Mouse (Mus musculus) lung, postnatal 0 days (tissue): Measurements from ENCODE around the gene Wdr47. TPM values are rescaled to one million over a fixed set of nuclear protein-coding genes. Genes with fewer than 3 reads are reported as not detected.

Experiments used
- ATAC-seq: fragments of 200-750 bp; cut with Nextera tagmentation; 2 replicates; pipeline ENCODE4 v1.8.0; 2017; ENCODE audit warnings: moderate library complexity
- DNase-seq: peaks from one replicate; pipeline ENCODE4 v3.0.0-alpha.2; 2016; ENCODE audit warnings: low spot score
- H3K27ac ChIP-seq: fragments of 300-500 bp; sonication (generic); 2 replicates; pipeline ENCODE4 v1.5.1; 2014; ENCODE audit warnings: antibody characterized with exemption, mild to moderate bottlenecking, low read length, mixed read lengths
- H3K27me3 ChIP-seq: fragments of 300-500 bp; sonication (generic); replicated peaks from 2 replicates; pipeline ENCODE4 v1.6.1; 2014; ENCODE audit warnings: low read length, mixed read lengths; ENCODE audit not compliant: insufficient read depth
- H3K36me3 ChIP-seq: fragments of 300-500 bp; sonication (generic); 2 replicates; pipeline ENCODE4 v1.6.1; 2014; ENCODE audit warnings: low read length, mixed read lengths; ENCODE audit not compliant: insufficient read depth
- H3K4me1 ChIP-seq: fragments of 300-500 bp; sonication (generic); 2 replicates; pipeline ENCODE4 v1.6.1; 2014; ENCODE audit warnings: antibody characterized with exemption, low read depth, low read length, mixed read lengths; ENCODE audit not compliant: insufficient read depth
- H3K4me2 ChIP-seq: fragments of 300-500 bp; sonication (generic); replicated peaks from 2 replicates; pipeline ENCODE4 v1.6.1; 2014; ENCODE audit warnings: low read depth, mild to moderate bottlenecking, low read length, moderate library complexity, mixed read lengths
- H3K4me3 ChIP-seq: fragments of 300-500 bp; sonication (generic); 2 replicates; pipeline ENCODE4 v1.5.1; 2014; ENCODE audit warnings: low read depth, low read length
- H3K9ac ChIP-seq: fragments of 300-500 bp; sonication (generic); replicated peaks from 2 replicates; pipeline ENCODE4 v1.6.1; 2014; ENCODE audit warnings: low read depth, mild to moderate bottlenecking
- H3K9me3 ChIP-seq: fragments of 300-500 bp; sonication (generic); 2 replicates; pipeline ENCODE4 v1.6.1; 2016; ENCODE audit warnings: low read length, mixed read lengths
- CTCF ChIP-seq: IDR thresholded peaks from 2 replicates; pipeline ENCODE4 v1.5.1; 2016; ENCODE audit warnings: antibody characterized with exemption, mild to moderate bottlenecking
- EP300 ChIP-seq: IDR thresholded peaks from 2 replicates; pipeline ENCODE4 v1.6.1; 2016; ENCODE audit warnings: antibody characterized with exemption, mild to moderate bottlenecking, control low read depth
- WGBS: fragments of 180-500 bp; shearing (Covaris S2); extraction: QIAGEN DNeasy Blood & Tissue Kit; methylation state at CpG from one replicate; pipeline ENCODE4 v1.1.7; 2014; 5-methylcytosine and 5-hydroxymethylcytosine counted together
- polyA plus RNA-seq: library from polyadenylated mRNA; unstranded; fragments of >200 nt; fragmentation: Nextera tagmentation; extraction: Ambion mirVana; gene quantifications from 2 replicates; pipeline ENCODE4 v1.2.1, GENCODE M21; 2015

The Wdr47 gene
- 7.8 and 8.2 TPM in 2 replicates for polyA plus RNA-seq

DNA sequence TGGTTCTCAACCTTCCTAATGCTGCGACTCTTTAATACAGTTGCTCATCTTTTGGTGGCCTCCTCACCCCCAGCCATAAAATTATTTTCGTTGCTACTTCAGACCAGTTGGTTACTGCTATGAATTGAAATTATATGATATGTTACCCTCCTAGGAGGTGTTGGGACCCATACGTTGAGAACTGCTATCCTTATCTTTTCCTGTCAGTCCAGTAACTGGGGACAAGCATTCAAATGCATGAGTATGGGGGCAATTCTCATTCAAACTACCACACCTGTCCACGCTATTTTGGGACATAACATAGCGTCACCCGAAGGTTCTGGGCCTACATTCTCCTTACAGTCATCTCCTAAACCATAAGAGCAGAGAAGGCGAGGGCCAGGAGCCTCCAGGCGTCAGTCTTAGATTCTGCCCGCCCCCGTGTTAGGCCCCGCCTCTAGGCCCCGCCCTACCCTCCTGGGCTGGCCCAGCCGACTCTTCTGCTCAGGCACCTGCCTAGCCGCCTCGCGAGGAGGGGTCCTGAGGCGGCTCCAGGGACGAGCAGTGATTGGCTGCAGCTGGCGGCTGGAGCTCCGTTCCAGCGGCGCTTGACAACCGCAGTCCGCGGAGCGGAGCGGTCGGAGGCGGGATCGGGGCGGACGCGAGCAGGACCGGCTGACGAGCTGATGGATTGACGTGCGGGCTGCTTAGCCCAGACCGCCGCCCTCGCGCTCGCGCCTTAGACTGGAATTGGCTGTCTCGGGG, at the start of gene Wdr47:
Gene Wdr47 (plus strand): TSS at position 494 of the 744 bp plus-strand sequence.
- peak; percentile 100 for ATAC-seq
- TF ChIP-seq EP300 (no peak), CTCF (no peak)
- DNase-seq = peak; percentile 98
- Histone ChIP-seq H3K4me1 (no peaks in the 10 kb centered on the region), H3K9me3 (no peaks in the 10 kb centered on the region), H3K9ac (peak within 1 kb of the TSS; percentile 68), H3K27me3 (no peaks in the 10 kb centered on the region), H3K4me3 (peak within 1 kb of the TSS; percentile 92), H3K4me2 (peak within 1 kb of the TSS; percentile 97), H3K36me3 (no peaks in the 10 kb centered on the region), H3K27ac (peak within 1 kb of the TSS; percentile 76)
- WGBS = 5% methylated on average over 39 of the region's 44 CpGs

GRCm38 (mm10) chr3:108542299-108542698, 48.8 kb upstream of the Wdr47 start:
- no peak overlapping the region for H3K4me2 ChIP-seq
- DNase-seq (no peak), ATAC-seq (no peak)
- no peaks in the 10 kb centered on the region for H3K9me3 ChIP-seq
- WGBS = 69% methylated on average over 11 of the region's 11 CpGs
- H3K27me3 ChIP-seq = no peaks in the 10 kb centered on the region
- no peak overlapping the region for H3K9ac ChIP-seq
- H3K27ac ChIP-seq = no peak overlapping the region
- TF ChIP-seq CTCF (no peak), EP300 (no peak)
- H3K36me3 ChIP-seq = no peaks in the 10 kb centered on the region
- no peak overlapping the region for H3K4me3 ChIP-seq
- no peaks in the 10 kb centered on the region for H3K4me1 ChIP-seq

- peaks cover 8% of the 10 kb centered on the region; the same call in 1 of the 2 replicates for H3K36me3 ChIP-seq
- H3K27ac ChIP-seq = peak overlapping the region; percentile 93
- no peaks in the 10 kb centered on the region for H3K9me3 ChIP-seq
- H3K9ac ChIP-seq = peak overlapping the region; percentile 92
- H3K4me3 ChIP-seq = peak overlapping the region; percentile 82
- no peaks in the 10 kb centered on the region for H3K27me3 ChIP-seq
- peak overlapping the region; percentile 88 for H3K4me2 ChIP-seq
- DNase-seq = peak; percentile 58
- under 1% methylated on average over 36 of the region's 42 CpGs for WGBS
- ATAC-seq = peak; percentile 69
- no peaks in the 10 kb centered on the region for H3K4me1 ChIP-seq
- TF ChIP-seq CTCF (no peak), EP300 (no peak)
Measured at GRCm38 (mm10) chr3:108554111-108554561, 36.9 kb upstream of the Wdr47 start.

GRCm38 (mm10) chr3:108554587-108555312, 36.3 kb upstream of the Wdr47 start:
- WGBS = 18% methylated on average over 21 of the region's 22 CpGs
- ATAC-seq = peak; percentile 97
- H3K27me3 ChIP-seq = no peaks in the 10 kb centered on the region

GRCm38 (mm10) chr3:108557888-108558287, 33.2 kb upstream of the Wdr47 start:
- Histone ChIP-seq H3K4me1 (peaks cover 10% of the 10 kb centered on the region), H3K9me3 (no peaks in the 10 kb centered on the region), H3K36me3 (peaks cover 11% of the 10 kb centered on the region; the same call in 1 of the 2 replicates), H3K27ac (no peak overlapping the region), H3K9ac (no peak overlapping the region), H3K4me2 (no peak overlapping the region), H3K4me3 (no peak overlapping the region), H3K27me3 (no peaks in the 10 kb centered on the region)
- DNase-seq (peak; percentile 37), ATAC-seq (no peak)
- WGBS = 81% methylated on average over 4 of the region's 4 CpGs
- TF ChIP-seq EP300 (no peak), CTCF (no peak)

More at GRCm38 (mm10) chr3:108554587-108555312, 36.3 kb upstream of the Wdr47 start:
- no peaks in the 10 kb centered on the region for H3K9me3 ChIP-seq
- H3K4me1 ChIP-seq = no peaks in the 10 kb centered on the region
- H3K27ac ChIP-seq = peak overlapping the region; percentile 93
- TF ChIP-seq CTCF (peak; percentile 94), EP300 (peak; percentile 89)
- H3K4me2 ChIP-seq = peak overlapping the region; percentile 88
- H3K4me3 ChIP-seq = peak overlapping the region; percentile 82
- DNase-seq = peak; percentile 98
- peak overlapping the region; percentile 92 for H3K9ac ChIP-seq
- H3K36me3 ChIP-seq = peaks cover 11% of the 10 kb centered on the region; the same call in 1 of the 2 replicates

DNA sequence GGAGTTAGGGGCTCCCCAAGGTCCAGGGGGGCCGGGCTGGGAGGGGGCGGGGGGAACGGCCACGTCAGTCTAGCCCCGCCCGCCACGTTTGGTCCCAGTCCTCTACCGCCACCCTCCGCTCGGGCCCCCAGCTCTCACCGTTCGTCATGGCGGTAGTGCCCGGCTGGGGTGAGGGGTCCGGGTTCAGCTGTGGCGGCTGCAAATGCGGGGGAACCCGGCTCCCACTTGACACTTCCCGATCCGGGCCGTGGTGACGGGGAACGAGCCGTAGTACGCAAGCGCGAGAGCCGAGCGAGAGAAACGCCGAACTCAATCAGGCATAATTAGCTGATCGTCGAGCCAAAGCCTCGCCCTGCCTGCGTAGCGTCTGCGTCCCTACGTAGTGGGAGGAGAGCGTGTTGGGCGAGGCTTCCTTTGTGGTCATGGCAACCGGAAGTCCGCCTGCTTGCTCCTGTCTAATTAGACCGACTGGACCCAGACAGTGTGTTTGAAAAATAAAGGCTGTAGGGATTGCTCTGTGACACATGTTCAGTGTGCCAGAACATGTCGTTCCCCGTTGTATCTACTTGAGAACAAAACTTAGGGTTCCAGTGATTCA, 28.8 kb upstream of the Wdr47 start, which contains the start of gene Tmem167b:
Gene Tmem167b (minus strand): TSS at position 334 of the 598 bp plus-strand sequence.
- ATAC-seq = peak; percentile 97
- WGBS = under 1% methylated on average over 45 of the region's 45 CpGs
- peak within 1 kb of the TSS; percentile 84 for H3K9ac ChIP-seq
- H3K27ac ChIP-seq = peak within 1 kb of the TSS; percentile 95
- H3K4me1 ChIP-seq = peaks cover 10% of the 10 kb centered on the region
- H3K27me3 ChIP-seq = no peaks in the 10 kb centered on the region
- peak within 1 kb of the TSS; percentile 77 for H3K4me2 ChIP-seq
- TF ChIP-seq EP300 (peak; percentile 97), CTCF (no peak)
- DNase-seq = peak; percentile 100
- no peaks in the 10 kb centered on the region for H3K9me3 ChIP-seq
- peaks cover 11% of the 10 kb centered on the region; the same call in 1 of the 2 replicates for H3K36me3 ChIP-seq
- H3K4me3 ChIP-seq = peak within 1 kb of the TSS; percentile 82
